Mouse (Mus musculus): Measurements from ENCODE around the gene Gm28043. TPM values are rescaled to one million over a fixed set of nuclear protein-coding genes. Genes with fewer than 3 reads are reported as not detected.

The Gm28043 gene
- total RNA-seq, 1 experiment = 10.2 TPM

DNA sequence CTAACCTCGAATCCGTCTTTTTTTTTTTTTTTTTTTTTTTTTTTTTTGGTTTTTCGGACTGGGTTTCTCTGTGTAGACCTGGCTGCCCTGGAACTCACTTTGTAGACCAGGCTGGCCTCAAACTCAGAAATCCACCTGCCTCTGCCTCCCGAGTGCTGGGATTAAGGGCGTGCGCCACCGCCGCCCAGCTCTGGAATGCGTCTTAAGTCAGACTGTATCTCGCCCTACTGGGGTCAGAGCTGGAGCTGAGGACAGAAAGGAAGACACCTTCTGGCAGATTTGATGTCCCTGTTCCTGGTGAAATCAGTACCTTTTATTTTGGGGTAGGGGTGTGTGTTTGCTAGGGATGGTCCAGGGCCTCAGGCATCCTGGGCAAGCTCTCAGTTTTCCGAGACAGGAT lies 17.6 kb downstream of the Gm28043 start:
- Histone ChIP-seq H3K4me1 (ENCODE audit: control insufficient read depth in 2 of 2, insufficient read depth in 2 of 2, low read length in 2 of 2, poor library complexity in 1 of 2) (peaks cover 0 to 26% of the 10 kb centered on the region in 2 experiments; a peak in 2 of 4 replicates), H3K27ac (ENCODE audit: insufficient read depth, low read depth, low read length, poor library complexity, severe bottlenecking) (no peak overlapping the region), H3K4me3 (ENCODE audit: insufficient read depth in 1 of 2, low read depth in 1 of 2, low read length in 2 of 2, poor library complexity in 1 of 2, severe bottlenecking in 1 of 2) (no peak overlapping the region), H3K9ac (ENCODE audit: insufficient read depth, low read depth, low read length, poor library complexity, severe bottlenecking) (no peak overlapping the region), H3K9me3 (ENCODE audit: control insufficient read depth, insufficient read depth, low read depth, low read length) (no peaks in the 10 kb centered on the region), H3K36me3 (ENCODE audit: control insufficient read depth, insufficient read depth, low read length, poor library complexity, severe bottlenecking) (peaks cover 34% of the 10 kb centered on the region)
- DNase-seq (ENCODE audit: low read depth, low spot score) = no peak
- TF ChIP-seq MAFK (IDR thresholded peaks at IDR 0.05; ENCODE audit: insufficient read depth, low read depth, low read length) = no peak
- peak; percentile 62; the same call in 1 of the 2 replicates for TF ChIP-seq ZNF384 (IDR thresholded peaks at IDR 0.05; ENCODE audit: low read depth, low read length)
- in situ Hi-C loops (cut with MboI; ENCODE audit: low sequenced_read_pairs in 2 of 2, unreplicated experiment in 2 of 2) = no loop called here

DNA sequence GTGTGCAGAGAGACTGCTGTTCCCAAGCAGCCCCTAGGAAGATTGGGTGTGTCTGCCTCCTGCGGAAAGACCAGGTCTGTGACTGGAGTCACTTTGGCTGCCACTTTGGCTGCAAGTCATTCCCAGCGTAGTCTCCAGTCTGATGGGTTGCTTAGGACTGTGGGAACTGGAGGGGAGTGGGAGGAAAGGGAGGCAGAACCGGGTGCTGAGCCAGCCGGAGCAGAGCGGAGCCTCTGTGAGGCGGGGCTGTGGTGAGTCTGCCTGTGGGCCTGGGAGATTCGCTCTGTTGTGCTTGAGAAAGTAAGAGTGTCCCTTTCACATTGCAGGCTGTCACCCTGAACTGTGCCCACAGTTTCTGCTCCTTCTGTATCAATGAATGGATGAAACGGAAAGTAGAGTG lies 20.8 kb downstream of the Gm28043 start:
- Histone ChIP-seq H3K4me1 (ENCODE audit: control insufficient read depth in 2 of 2, insufficient read depth in 2 of 2, low read length in 2 of 2, poor library complexity in 1 of 2) (peaks cover 0 to 34% of the 10 kb centered on the region in 2 experiments; a peak in 2 of 4 replicates), H3K27ac (ENCODE audit: insufficient read depth, low read depth, low read length, poor library complexity, severe bottlenecking) (no peak overlapping the region), H3K36me3 (ENCODE audit: control insufficient read depth, insufficient read depth, low read length, poor library complexity, severe bottlenecking) (peaks cover 29% of the 10 kb centered on the region), H3K4me3 (ENCODE audit: insufficient read depth in 1 of 2, low read depth in 1 of 2, low read length in 2 of 2, poor library complexity in 1 of 2, severe bottlenecking in 1 of 2) (no peak overlapping the region), H3K9ac (ENCODE audit: insufficient read depth, low read depth, low read length, poor library complexity, severe bottlenecking) (no peak overlapping the region), H3K9me3 (ENCODE audit: control insufficient read depth, insufficient read depth, low read depth, low read length) (no peaks in the 10 kb centered on the region)
- no peak for TF ChIP-seq CHD2 (IDR thresholded peaks at IDR 0.05; ENCODE audit: low read depth, low read length)
- no peak for TF ChIP-seq HCFC1 (IDR thresholded peaks at IDR 0.05; ENCODE audit: borderline replicate concordance, insufficient read depth, low read length)
- TF ChIP-seq MAFK (IDR thresholded peaks at IDR 0.05; ENCODE audit: insufficient read depth, low read depth, low read length) = no peak
- no peak for TF ChIP-seq ZC3H11A (IDR thresholded peaks at IDR 0.05; ENCODE audit: borderline replicate concordance, low read depth, low read length)
- no peak for TF ChIP-seq ZNF384 (IDR thresholded peaks at IDR 0.05; ENCODE audit: low read depth, low read length)
- no peak for DNase-seq (ENCODE audit: low read depth, low spot score)
- in situ Hi-C loops (cut with MboI; ENCODE audit: low sequenced_read_pairs in 2 of 2, unreplicated experiment in 2 of 2) = no loop called here

DNA sequence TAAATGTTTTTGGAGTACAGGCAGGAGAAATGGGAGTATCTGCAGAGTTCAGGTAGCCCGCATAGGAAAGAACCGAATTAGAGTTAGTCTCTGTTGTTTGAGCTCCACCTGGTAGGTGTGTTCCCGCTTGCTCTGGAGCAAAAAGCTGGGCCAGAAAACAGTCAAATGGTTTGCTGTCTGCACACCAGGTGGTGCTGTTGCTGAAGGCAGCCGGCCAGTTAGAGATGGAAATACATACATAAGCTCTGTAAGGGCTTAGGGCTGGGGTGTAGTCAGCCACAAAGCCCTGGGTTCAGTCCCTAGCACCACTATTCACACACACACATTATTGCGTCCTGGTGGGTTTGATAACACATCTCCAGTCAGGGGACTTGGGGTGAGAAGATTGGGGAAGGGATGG lies 21.4 kb downstream of the Gm28043 start:
- TF ChIP-seq ZC3H11A (IDR thresholded peaks at IDR 0.05; ENCODE audit: borderline replicate concordance, low read depth, low read length) (0 out of 2 replicates have a peak, but pooled peaks have one; percentile 12), CHD2 (IDR thresholded peaks at IDR 0.05; ENCODE audit: low read depth, low read length) (no peak)
- H3K4me1 ChIP-seq (ENCODE audit: control insufficient read depth in 2 of 2, insufficient read depth in 2 of 2, low read length in 2 of 2, poor library complexity in 1 of 2) = peaks cover 0 to 39% of the 10 kb centered on the region in 2 experiments; a peak in 2 of 4 replicates
- H3K9ac ChIP-seq (ENCODE audit: insufficient read depth, low read depth, low read length, poor library complexity, severe bottlenecking) = no peak overlapping the region
- no peak overlapping the region for H3K27ac ChIP-seq (ENCODE audit: insufficient read depth, low read depth, low read length, poor library complexity, severe bottlenecking)
- no peak overlapping the region for H3K4me3 ChIP-seq (ENCODE audit: insufficient read depth in 1 of 2, low read depth in 1 of 2, low read length in 2 of 2, poor library complexity in 1 of 2, severe bottlenecking in 1 of 2)
- DNase-seq (ENCODE audit: low read depth, low spot score) = no peak
- H3K9me3 ChIP-seq (ENCODE audit: control insufficient read depth, insufficient read depth, low read depth, low read length) = no peaks in the 10 kb centered on the region
- in situ Hi-C loops (cut with MboI; ENCODE audit: low sequenced_read_pairs in 2 of 2, unreplicated experiment in 2 of 2) = no loop called here
- H3K36me3 ChIP-seq (ENCODE audit: control insufficient read depth, insufficient read depth, low read length, poor library complexity, severe bottlenecking) = peaks cover 32% of the 10 kb centered on the region

DNA sequence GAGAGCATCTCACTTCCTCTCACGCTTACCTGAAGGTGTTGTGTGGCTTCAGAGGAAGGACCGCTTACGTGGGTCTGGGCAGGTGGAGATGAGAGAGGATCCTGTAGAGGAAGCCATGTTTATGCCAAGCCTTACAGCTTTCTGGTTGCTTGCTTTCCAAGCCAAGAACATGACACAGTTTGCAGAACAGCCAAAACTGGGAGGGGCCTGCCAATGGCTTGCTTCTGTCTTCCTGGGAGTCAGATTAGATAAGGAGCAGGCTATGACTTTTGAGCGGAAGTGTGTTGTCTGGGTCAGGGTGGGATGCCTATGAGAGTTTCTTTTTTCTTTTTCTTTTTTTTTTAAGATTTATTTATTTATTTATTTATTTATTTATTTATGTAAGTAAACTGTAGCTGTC lies 22.7 kb downstream of the Gm28043 start:
- TF ChIP-seq ZC3H11A (IDR thresholded peaks at IDR 0.05; ENCODE audit: borderline replicate concordance, low read depth, low read length) (no peak), CHD2 (IDR thresholded peaks at IDR 0.05; ENCODE audit: low read depth, low read length) (no peak), HCFC1 (IDR thresholded peaks at IDR 0.05; ENCODE audit: borderline replicate concordance, insufficient read depth, low read length) (no peak), ZNF384 (IDR thresholded peaks at IDR 0.05; ENCODE audit: low read depth, low read length) (no peak), MAFK (IDR thresholded peaks at IDR 0.05; ENCODE audit: insufficient read depth, low read depth, low read length) (no peak)
- Histone ChIP-seq H3K4me1 (ENCODE audit: control insufficient read depth in 2 of 2, insufficient read depth in 2 of 2, low read length in 2 of 2, poor library complexity in 1 of 2) (peaks cover 0 to 36% of the 10 kb centered on the region in 2 experiments; a peak in 2 of 4 replicates), H3K36me3 (ENCODE audit: control insufficient read depth, insufficient read depth, low read length, poor library complexity, severe bottlenecking) (peaks cover 28% of the 10 kb centered on the region; the same call in 1 of the 2 replicates), H3K9ac (ENCODE audit: insufficient read depth, low read depth, low read length, poor library complexity, severe bottlenecking) (no peak overlapping the region), H3K27ac (ENCODE audit: insufficient read depth, low read depth, low read length, poor library complexity, severe bottlenecking) (no peak overlapping the region), H3K4me3 (ENCODE audit: insufficient read depth in 1 of 2, low read depth in 1 of 2, low read length in 2 of 2, poor library complexity in 1 of 2, severe bottlenecking in 1 of 2) (no peak overlapping the region), H3K9me3 (ENCODE audit: control insufficient read depth, insufficient read depth, low read depth, low read length) (no peaks in the 10 kb centered on the region)
- no peak for DNase-seq (ENCODE audit: low read depth, low spot score)
- in situ Hi-C loops (cut with MboI; ENCODE audit: low sequenced_read_pairs in 2 of 2, unreplicated experiment in 2 of 2) = no loop called here

DNA sequence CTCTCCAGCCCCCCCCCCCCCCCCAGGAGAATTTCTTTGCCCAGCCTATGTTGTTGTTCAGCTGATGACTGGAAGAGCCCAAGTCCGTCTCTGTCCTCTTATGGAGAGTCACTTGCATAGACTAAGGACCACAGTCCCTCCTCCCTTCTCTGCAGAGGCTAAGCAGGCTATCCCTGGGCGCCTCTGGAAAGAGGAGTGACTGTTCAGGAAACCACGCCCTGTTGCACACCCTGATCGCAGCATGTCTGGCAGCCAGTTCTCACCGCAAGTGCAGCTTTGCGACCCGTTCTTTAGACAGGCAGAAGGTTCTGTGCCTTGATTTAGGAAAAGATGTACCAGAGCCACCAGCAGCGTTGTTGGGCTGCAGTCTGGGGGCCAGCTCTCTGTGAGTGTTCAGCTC lies 23.2 kb downstream of the Gm28043 start:
- peaks cover 28% of the 10 kb centered on the region; the same call in 1 of the 2 replicates for H3K36me3 ChIP-seq (ENCODE audit: control insufficient read depth, insufficient read depth, low read length, poor library complexity, severe bottlenecking)
- no peak for DNase-seq (ENCODE audit: low read depth, low spot score)
- in situ Hi-C loops (cut with MboI; ENCODE audit: low sequenced_read_pairs in 2 of 2, unreplicated experiment in 2 of 2) = no loop called here

More for the DNA sequence above, 23.2 kb downstream of the Gm28043 start:
- no peak overlapping the region for H3K9ac ChIP-seq (ENCODE audit: insufficient read depth, low read depth, low read length, poor library complexity, severe bottlenecking)
- no peak overlapping the region for H3K27ac ChIP-seq (ENCODE audit: insufficient read depth, low read depth, low read length, poor library complexity, severe bottlenecking)
- peaks cover 0 to 34% of the 10 kb centered on the region in 2 experiments; a peak in 2 of 4 replicates for H3K4me1 ChIP-seq (ENCODE audit: control insufficient read depth in 2 of 2, insufficient read depth in 2 of 2, low read length in 2 of 2, poor library complexity in 1 of 2)
- no peak overlapping the region for H3K4me3 ChIP-seq (ENCODE audit: insufficient read depth in 1 of 2, low read depth in 1 of 2, low read length in 2 of 2, poor library complexity in 1 of 2, severe bottlenecking in 1 of 2)
- no peaks in the 10 kb centered on the region for H3K9me3 ChIP-seq (ENCODE audit: control insufficient read depth, insufficient read depth, low read depth, low read length)
- TF ChIP-seq ZNF384 (IDR thresholded peaks at IDR 0.05; ENCODE audit: low read depth, low read length) (no peak), ZC3H11A (IDR thresholded peaks at IDR 0.05; ENCODE audit: borderline replicate concordance, low read depth, low read length) (no peak), HCFC1 (IDR thresholded peaks at IDR 0.05; ENCODE audit: borderline replicate concordance, insufficient read depth, low read length) (no peak), CHD2 (IDR thresholded peaks at IDR 0.05; ENCODE audit: low read depth, low read length) (no peak), MAFK (IDR thresholded peaks at IDR 0.05; ENCODE audit: insufficient read depth, low read depth, low read length) (no peak)
